Mouse (Mus musculus) midbrain, embryonic 15.5 days (tissue): Measurements from ENCODE around the gene Glcci1. TPM values are rescaled to one million over a fixed set of nuclear protein-coding genes. Genes with fewer than 3 reads are reported as not detected.

ENCODE experiments used
- ATAC-seq: fragments of 200-750 bp; cut with Nextera tagmentation; replicated peaks from 2 replicates; pipeline ENCODE4 v1.8.0; 2017; ENCODE audit warnings: moderate TSS enrichment
- H3K27ac ChIP-seq: fragments of 300-500 bp; sonication (generic); 2 replicates; pipeline ENCODE4 v1.5.1; 2015; ENCODE audit warnings: mild to moderate bottlenecking, inconsistent platforms
- H3K27me3 ChIP-seq: fragments of 300-500 bp; sonication (generic); replicated peaks from 2 replicates; pipeline ENCODE4 v1.6.1; 2015; ENCODE audit warnings: inconsistent platforms
- H3K36me3 ChIP-seq: fragments of 300-500 bp; sonication (generic); replicated peaks from 2 replicates; pipeline ENCODE4 v1.6.1; 2015; ENCODE audit warnings: inconsistent platforms
- H3K4me1 ChIP-seq: fragments of 300-500 bp; sonication (generic); 2 replicates; pipeline ENCODE4 v1.6.1; 2015; ENCODE audit warnings: inconsistent platforms
- H3K4me2 ChIP-seq: fragments of 300-500 bp; sonication (generic); 2 replicates; pipeline ENCODE4 v1.6.1; 2015; ENCODE audit warnings: inconsistent platforms, mild to moderate bottlenecking, moderate library complexity
- H3K4me3 ChIP-seq: fragments of 300-500 bp; sonication (generic); 2 replicates; pipeline ENCODE4 v1.5.1; 2015; ENCODE audit warnings: mild to moderate bottlenecking, inconsistent platforms
- H3K9ac ChIP-seq: fragments of 300-500 bp; sonication (generic); 2 replicates; pipeline ENCODE4 v1.6.1; 2015; ENCODE audit warnings: mild to moderate bottlenecking, inconsistent platforms
- H3K9me3 ChIP-seq: fragments of 300-500 bp; sonication (generic); 2 replicates; pipeline ENCODE4 v1.6.1; 2016; ENCODE audit warnings: inconsistent platforms
- WGBS: fragments of 180-500 bp; shearing (Covaris S2); methylation state at CpG from one replicate; pipeline ENCODE4 v1.1.7; 2015; ENCODE audit warnings: mixed read lengths; 5-methylcytosine and 5-hydroxymethylcytosine counted together
- polyA plus RNA-seq: library from polyadenylated mRNA; unstranded; fragments of >200 nt; fragmentation: Nextera tagmentation; extraction: Ambion mirVana; gene quantifications from 2 replicates; pipeline ENCODE4 v1.2.1, GENCODE M21; 2015

The Glcci1 gene
- polyA plus RNA-seq, 1 experiment from 2014 or later = 7.6 TPM

GRCm38 (mm10) chr6:8484437-8485275 lies 24.7 kb upstream of the Glcci1 start:
- WGBS = 92% methylated on average over 17 of the region's 17 CpGs

GRCm38 (mm10) chr6:8485414-8486175 lies 23.8 kb upstream of the Glcci1 start:
- no peak overlapping the region for H3K4me3 ChIP-seq
- H3K27ac ChIP-seq = no peak overlapping the region
- H3K4me1 ChIP-seq = peaks cover 11% of the 10 kb centered on the region
- H3K9ac ChIP-seq = no peak overlapping the region
- H3K27me3 ChIP-seq = no peaks in the 10 kb centered on the region
- no peaks in the 10 kb centered on the region for H3K9me3 ChIP-seq
- no peak overlapping the region for H3K4me2 ChIP-seq
- no peaks in the 10 kb centered on the region for H3K36me3 ChIP-seq
- ATAC-seq = no peak
- 88% methylated on average over 16 of the region's 16 CpGs for WGBS

More at GRCm38 (mm10) chr6:8484437-8485275, 24.7 kb upstream of the Glcci1 start:
- no peak for ATAC-seq
- H3K9me3 ChIP-seq = no peaks in the 10 kb centered on the region
- H3K27ac ChIP-seq = no peak overlapping the region
- H3K4me1 ChIP-seq = peaks cover 11% of the 10 kb centered on the region
- H3K4me2 ChIP-seq = no peak overlapping the region
- H3K36me3 ChIP-seq = no peaks in the 10 kb centered on the region
- H3K9ac ChIP-seq = no peak overlapping the region
- H3K4me3 ChIP-seq = no peak overlapping the region
- no peaks in the 10 kb centered on the region for H3K27me3 ChIP-seq

GRCm38 (mm10) chr6:8486391-8487043 lies 22.9 kb upstream of the Glcci1 start:
- Histone ChIP-seq H3K4me2 (peak overlapping the region; percentile 27), H3K9me3 (no peaks in the 10 kb centered on the region), H3K27ac (0 out of 2 replicates have a peak overlapping the region, but pooled peaks have one; percentile 18), H3K9ac (no peak overlapping the region), H3K4me1 (peaks cover 11% of the 10 kb centered on the region), H3K4me3 (no peak overlapping the region), H3K36me3 (no peaks in the 10 kb centered on the region), H3K27me3 (no peaks in the 10 kb centered on the region)
- ATAC-seq = peak; percentile 51; the same call in 1 of the 2 replicates
- WGBS = 64% methylated on average over 17 of the region's 17 CpGs

DNA sequence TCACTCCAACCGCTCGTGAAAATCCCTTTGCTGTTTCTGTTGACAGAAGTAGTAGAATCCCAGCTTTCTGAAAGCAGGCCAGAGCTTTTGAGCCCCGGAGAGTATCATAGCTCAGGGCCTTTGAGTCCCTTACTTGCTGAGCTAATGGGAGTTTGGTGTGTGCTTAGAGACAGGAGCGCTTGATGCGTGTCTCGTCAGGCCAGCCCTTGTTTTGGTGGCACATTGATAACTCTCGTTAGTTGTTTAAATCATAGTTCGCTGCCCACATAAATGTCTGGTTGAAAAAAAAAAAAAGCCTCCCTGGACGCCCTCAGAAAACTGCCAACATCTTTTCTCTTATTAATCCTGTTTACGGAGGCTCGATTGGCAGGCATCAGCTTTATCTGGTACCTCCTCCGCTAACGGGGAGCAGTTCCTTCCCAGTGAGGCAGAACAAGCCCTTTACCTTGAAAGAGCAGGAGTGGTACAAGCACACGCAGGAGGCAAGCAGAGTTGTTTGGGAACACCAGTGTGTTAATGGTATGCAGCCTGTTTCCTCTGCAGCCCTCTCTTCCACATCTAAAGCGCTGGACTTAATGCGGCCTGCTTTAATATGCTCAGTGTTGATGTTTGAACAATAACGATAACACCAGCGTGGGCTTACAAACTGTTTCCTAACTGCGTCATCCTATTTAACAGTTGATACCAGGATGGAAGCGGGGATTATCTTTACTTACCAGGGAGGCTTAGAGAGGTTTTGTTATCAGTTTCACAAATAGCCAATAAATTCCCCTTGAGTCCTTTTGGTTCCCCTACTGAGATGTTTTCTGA lies 22.2 kb upstream of the Glcci1 start:
- WGBS = 20% methylated on average over 20 of the region's 20 CpGs
- 0 out of 2 replicates have a peak overlapping the region, but pooled peaks have one; percentile 18 for H3K27ac ChIP-seq
- peak; percentile 77 for ATAC-seq
- no peak overlapping the region for H3K9ac ChIP-seq
- H3K4me1 ChIP-seq = peaks cover 11% of the 10 kb centered on the region
- no peak overlapping the region for H3K4me3 ChIP-seq
- H3K27me3 ChIP-seq = no peaks in the 10 kb centered on the region
- peak overlapping the region; percentile 27 for H3K4me2 ChIP-seq
- H3K9me3 ChIP-seq = no peaks in the 10 kb centered on the region
- no peaks in the 10 kb centered on the region for H3K36me3 ChIP-seq

DNA sequence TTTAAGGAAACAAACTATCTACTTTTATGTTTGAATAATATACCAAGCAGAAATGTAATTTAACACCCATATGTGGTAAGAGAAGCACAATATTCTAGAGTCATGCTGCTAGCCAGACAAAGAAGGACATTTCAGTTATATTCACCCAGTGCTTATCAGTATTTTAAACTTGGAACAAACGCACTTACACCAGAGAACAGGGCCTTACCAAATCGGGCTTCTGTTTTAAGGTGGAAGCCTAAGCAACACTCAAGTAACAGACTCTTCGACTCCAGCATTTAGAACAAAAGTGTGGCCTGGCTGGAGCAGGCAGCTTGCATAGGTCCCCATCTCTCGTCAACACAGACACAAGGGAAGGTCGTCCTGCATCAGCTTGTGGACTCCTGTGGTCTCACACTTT lies 21.2 kb upstream of the Glcci1 start:
- Histone ChIP-seq H3K9ac (no peak overlapping the region), H3K9me3 (no peaks in the 10 kb centered on the region), H3K4me1 (peaks cover 11% of the 10 kb centered on the region), H3K4me2 (no peak overlapping the region), H3K4me3 (no peak overlapping the region), H3K27me3 (no peaks in the 10 kb centered on the region), H3K27ac (no peak overlapping the region), H3K36me3 (no peaks in the 10 kb centered on the region)
- 66% methylated on average over 5 of the region's 5 CpGs for WGBS
- no peak for ATAC-seq

DNA sequence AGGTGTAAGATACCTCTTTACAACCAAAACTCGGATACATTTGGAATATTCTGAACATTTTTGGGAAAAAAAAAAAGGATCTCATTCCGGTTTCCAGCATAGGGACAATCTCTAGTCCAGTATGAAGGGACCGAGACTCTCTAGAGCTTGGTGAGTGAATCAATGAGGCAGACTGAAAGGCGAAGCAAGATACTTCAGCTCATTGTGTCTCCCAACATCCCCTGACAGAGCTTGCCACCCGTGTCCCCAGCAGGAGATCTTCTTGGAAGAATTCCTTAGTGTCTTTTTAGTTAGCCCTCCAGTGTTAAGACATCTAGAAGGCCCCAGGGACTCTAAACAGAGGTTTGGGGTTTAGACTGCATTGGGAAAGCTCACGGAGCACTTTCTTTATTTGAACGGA lies 20.1 kb upstream of the Glcci1 start:
- ATAC-seq = no peak
- Histone ChIP-seq H3K4me2 (no peak overlapping the region), H3K27ac (no peak overlapping the region), H3K9me3 (no peaks in the 10 kb centered on the region), H3K36me3 (no peaks in the 10 kb centered on the region), H3K4me1 (peaks cover 11% of the 10 kb centered on the region), H3K4me3 (no peak overlapping the region), H3K9ac (no peak overlapping the region), H3K27me3 (no peaks in the 10 kb centered on the region)
- WGBS = 66% methylated on average over 7 of the region's 7 CpGs

GRCm38 (mm10) chr6:8489938-8490585 lies 19.3 kb upstream of the Glcci1 start:
- WGBS = 63% methylated on average over 1 of the region's 1 CpGs
- ATAC-seq = no peak

GRCm38 (mm10) chr6:8492248-8492647 lies 17.2 kb upstream of the Glcci1 start:
- 93% methylated on average over 3 of the region's 3 CpGs for WGBS
- Histone ChIP-seq H3K27ac (no peak overlapping the region), H3K4me2 (no peak overlapping the region), H3K36me3 (no peaks in the 10 kb centered on the region), H3K4me1 (peaks cover 5% of the 10 kb centered on the region), H3K9me3 (no peaks in the 10 kb centered on the region), H3K4me3 (no peak overlapping the region), H3K27me3 (no peaks in the 10 kb centered on the region), H3K9ac (no peak overlapping the region)
- no peak for ATAC-seq

More at GRCm38 (mm10) chr6:8489938-8490585, 19.3 kb upstream of the Glcci1 start:
- no peaks in the 10 kb centered on the region for H3K36me3 ChIP-seq
- no peak overlapping the region for H3K4me3 ChIP-seq
- no peak overlapping the region for H3K4me2 ChIP-seq
- no peaks in the 10 kb centered on the region for H3K9me3 ChIP-seq
- peaks cover 11% of the 10 kb centered on the region for H3K4me1 ChIP-seq
- H3K9ac ChIP-seq = no peak overlapping the region
- no peak overlapping the region for H3K27ac ChIP-seq
- no peaks in the 10 kb centered on the region for H3K27me3 ChIP-seq

DNA sequence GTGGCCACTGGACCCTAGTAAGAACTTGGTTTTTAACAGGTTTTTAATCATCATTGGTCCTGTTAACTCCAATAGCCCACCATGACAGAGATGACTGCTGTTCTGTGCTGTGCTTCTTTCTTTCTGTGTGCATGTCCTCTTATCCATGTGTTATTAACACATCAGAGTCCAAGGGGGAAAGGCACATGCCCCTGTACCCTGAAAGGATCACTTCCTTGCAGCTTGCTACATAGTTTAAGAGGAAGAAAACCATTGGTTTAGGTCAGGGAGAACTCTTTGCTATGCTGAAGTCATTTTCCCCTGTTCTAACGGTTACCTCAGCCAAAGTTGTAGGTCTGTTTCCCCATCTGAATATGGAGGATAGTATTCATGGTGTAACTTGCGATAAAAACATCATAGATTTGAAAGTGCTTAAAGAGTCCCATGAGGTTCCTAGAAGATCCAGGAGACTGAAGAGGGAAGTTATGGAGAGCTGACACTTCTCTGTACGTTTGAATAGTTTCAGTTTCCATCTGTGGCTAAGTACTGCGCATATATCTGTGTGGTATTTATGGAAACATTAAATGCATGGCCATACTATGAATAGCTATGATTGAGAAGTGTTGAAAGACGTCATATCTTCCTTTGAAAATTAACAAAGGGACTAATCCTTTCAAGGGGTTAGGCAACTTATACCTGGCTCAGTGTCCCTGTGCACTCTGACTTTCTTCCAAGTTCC lies 14.1 kb upstream of the Glcci1 start:
- no peaks in the 10 kb centered on the region for H3K9me3 ChIP-seq
- WGBS = 84% methylated on average over 5 of the region's 5 CpGs
- ATAC-seq = no peak
- no peaks in the 10 kb centered on the region for H3K27me3 ChIP-seq
- H3K4me3 ChIP-seq = no peak overlapping the region
- no peaks in the 10 kb centered on the region for H3K36me3 ChIP-seq
- no peaks in the 10 kb centered on the region for H3K4me1 ChIP-seq
- H3K9ac ChIP-seq = no peak overlapping the region
- no peak overlapping the region for H3K4me2 ChIP-seq
- H3K27ac ChIP-seq = no peak overlapping the region

DNA sequence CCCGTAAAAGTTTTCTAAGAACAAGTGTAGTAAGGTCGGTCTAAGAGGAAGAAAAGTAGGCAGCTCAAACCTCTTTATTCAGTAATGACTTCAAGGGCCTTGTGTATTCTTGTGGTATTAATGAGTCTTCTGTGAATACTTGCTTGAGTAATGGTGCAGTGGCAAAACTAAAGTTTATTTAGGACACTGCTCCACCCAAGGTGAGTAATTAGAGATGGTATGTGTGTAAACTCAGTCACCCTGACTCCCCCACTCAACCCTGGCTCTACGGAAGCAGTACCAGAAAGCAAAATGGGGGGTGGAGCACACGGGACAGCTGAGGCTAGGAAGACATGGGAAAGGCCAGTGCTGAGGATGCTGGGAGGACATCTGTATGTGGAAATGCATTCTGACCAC lies 13.6 kb upstream of the Glcci1 start:
- H3K9me3 ChIP-seq = no peaks in the 10 kb centered on the region
- no peak overlapping the region for H3K27ac ChIP-seq
- H3K4me1 ChIP-seq = no peaks in the 10 kb centered on the region
- H3K27me3 ChIP-seq = no peaks in the 10 kb centered on the region
- no peak for ATAC-seq
- 83% methylated on average over 4 of the region's 4 CpGs for WGBS
- no peak overlapping the region for H3K4me3 ChIP-seq
- H3K9ac ChIP-seq = no peak overlapping the region
- no peaks in the 10 kb centered on the region for H3K36me3 ChIP-seq
- no peak overlapping the region for H3K4me2 ChIP-seq
